Mouse (Mus musculus) adrenal gland, postnatal 36 days (tissue): Measurements from ENCODE around the gene Kcnab1. TPM values are rescaled to one million over a fixed set of nuclear protein-coding genes. Genes with fewer than 3 reads are reported as not detected.
A peak's percentile ranks its signal among the peaks of the same experiment; 100 is the strongest.
"Not testable (repeated sequence)": the region's sequence is repeated elsewhere in the genome, so short reads cannot be mapped to it uniquely, and the experiment has no call there.

ENCODE experiments used
- DNase-seq, 2 experiments: peaks; one replicate each; pipeline ENCODE4 v3.0.0; 2021; ENCODE audit warnings: mixed read lengths in 1 of 2
- total RNA-seq, 2 experiments: library from RNA; stranded (reverse); gene quantifications; 2 replicates each; pipeline ENCODE4 v1.2.3; 2021

Kcnab1 gene
- total RNA-seq, 2 experiments from 2014 or later, result 0.82 to 1.1 TPM

DNA sequence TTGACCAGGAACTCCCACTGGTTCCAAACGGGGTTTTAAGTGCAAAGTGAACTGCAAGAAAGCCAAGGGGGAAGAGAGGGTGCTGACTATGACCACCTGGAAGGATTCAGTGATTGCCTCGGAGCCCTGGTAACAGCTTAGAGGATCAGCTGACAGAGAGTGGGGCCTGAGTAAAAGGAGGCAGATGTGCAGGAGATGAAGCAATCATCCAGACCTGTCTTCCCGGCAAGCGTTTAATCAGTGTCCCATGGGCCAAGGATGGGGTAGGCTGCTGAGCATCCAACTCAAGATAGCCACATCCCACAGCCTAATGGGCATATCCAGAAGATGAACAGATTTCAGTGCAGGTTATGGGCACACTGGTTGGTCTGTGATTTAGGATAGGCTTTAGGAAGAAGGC, 258.8 kb downstream of the Kcnab1 start:
- no peak for DNase-seq

GRCm38 (mm10) chr3:65372552-65372951, 263.4 kb downstream of the Kcnab1 start:
- DNase-seq, result no peak

GRCm38 (mm10) chr3:65373594-65374182, 264.5 kb downstream of the Kcnab1 start:
- DNase-seq, result no peak

DNA sequence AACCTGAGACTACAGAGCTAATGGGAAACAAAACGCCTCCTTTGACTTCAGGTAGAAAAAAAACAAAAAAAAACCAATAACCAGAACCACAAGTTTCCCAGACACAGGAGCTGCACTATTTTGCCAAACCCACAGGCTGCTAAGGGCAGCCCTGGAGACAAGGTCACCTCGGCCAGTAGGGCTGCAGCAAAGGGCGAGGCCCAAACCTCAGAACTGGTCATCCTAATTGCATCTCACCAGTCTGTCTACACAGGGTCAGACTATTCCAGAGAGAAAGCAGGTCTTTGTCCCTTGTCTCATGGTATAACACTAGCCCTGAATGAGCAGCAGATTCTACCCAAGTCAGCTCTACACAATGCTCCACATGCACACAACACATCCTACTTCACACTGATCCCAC, 265.5 kb downstream of the Kcnab1 start:
- peak in 1 of 2 experiments; percentile 56 for DNase-seq

DNA sequence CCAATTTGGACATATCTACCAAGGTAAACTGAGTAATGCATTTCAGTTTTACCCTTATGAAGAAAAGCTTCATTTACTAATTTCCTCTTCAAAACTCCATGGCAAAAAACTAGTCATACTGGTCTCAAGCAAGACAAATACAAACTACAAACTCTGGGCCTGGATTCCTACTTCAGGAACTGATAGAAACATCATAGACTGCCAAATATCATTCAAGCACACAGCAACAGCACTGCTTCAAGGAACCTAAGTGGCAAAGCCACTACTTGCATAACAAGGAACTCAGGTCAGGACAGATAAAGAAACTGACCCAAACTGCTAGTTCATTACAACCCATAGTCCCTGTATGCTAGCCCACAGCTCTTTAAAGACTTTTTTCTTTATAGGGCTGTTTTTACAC, 269.5 kb downstream of the Kcnab1 start:
- no peak for DNase-seq

DNA sequence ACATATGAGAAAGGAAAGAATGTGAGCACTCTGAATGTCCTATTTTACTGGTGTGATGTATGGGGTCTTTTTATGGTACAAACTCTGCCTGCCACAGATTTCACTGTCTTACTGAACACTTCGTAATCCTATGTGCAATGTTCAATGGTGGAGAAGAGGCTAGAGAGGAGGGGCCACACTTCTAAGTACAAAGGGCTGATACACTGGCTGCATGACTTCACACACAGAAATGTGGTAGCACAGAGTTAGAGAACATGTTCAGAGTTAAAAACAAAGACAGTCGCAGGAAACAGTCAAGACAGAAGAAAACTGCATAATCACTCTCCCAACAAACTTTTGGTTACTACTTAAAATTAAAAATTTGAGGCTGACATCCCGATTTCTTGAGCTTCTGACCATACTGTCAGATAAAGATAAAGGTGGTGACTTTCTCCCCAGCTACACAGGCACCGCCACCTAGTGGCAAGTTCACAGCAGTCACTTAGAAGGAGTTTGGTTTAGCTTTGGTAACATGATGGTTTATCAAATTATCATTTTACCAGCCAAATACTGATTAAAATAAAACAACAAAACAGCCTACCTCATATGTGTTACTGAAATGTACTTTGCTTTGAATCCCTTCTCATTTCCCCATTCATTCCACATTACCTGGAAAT, 270.8 kb downstream of the Kcnab1 start:
- peak; percentile 60 to 75 for DNase-seq

GRCm38 (mm10) chr3:65381094-65381493, 271.9 kb downstream of the Kcnab1 start:
- DNase-seq, result no peak

GRCm38 (mm10) chr3:65384431-65384830, 275.2 kb downstream of the Kcnab1 start:
- DNase-seq, result no peak

- no peak for DNase-seq
These were observed 276.6 kb downstream of the Kcnab1 start for GRCm38 (mm10) chr3:65385771-65386170.

DNA sequence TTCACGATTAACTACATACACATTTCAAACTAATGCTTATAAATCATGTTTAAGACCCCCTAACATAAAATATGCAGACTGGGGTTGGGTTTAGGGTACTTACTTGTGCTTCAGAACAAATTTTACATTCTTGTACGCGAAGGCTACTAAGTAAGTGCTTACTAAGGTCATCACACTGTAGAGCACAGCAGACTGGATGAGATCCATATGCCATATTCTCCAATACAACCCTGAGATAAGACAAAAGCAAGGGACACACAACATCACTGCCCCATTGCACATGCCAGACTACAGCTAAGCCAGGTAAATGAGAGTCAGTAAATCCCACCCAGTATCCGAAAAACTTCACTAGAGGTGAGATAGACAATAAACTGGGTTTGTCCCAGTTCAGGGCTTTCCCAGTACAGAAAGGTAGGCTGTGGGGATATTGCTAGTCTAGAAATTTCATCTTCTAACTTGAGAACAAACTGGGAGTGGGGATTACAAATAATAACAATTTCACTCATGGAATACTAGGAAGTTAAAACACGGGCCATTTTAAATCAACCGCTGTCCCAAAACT, 282.1 kb downstream of the Kcnab1 start:
- DNase-seq, result no peak

- DNase-seq, result peak in 1 of 2 experiments; percentile 37
These were observed 282.7 kb downstream of the Kcnab1 start for GRCm38 (mm10) chr3:65391784-65392420.

GRCm38 (mm10) chr3:65392421-65392817, 283.2 kb downstream of the Kcnab1 start, which contains the start of gene Ssr3:
Gene Ssr3, minus strand, starts transcription at chr3:65392623.
- peak; percentile 97 for DNase-seq

GRCm38 (mm10) chr3:65395111-65395510, 285.9 kb downstream of the Kcnab1 start:
- not testable (repeated sequence) for DNase-seq

DNA sequence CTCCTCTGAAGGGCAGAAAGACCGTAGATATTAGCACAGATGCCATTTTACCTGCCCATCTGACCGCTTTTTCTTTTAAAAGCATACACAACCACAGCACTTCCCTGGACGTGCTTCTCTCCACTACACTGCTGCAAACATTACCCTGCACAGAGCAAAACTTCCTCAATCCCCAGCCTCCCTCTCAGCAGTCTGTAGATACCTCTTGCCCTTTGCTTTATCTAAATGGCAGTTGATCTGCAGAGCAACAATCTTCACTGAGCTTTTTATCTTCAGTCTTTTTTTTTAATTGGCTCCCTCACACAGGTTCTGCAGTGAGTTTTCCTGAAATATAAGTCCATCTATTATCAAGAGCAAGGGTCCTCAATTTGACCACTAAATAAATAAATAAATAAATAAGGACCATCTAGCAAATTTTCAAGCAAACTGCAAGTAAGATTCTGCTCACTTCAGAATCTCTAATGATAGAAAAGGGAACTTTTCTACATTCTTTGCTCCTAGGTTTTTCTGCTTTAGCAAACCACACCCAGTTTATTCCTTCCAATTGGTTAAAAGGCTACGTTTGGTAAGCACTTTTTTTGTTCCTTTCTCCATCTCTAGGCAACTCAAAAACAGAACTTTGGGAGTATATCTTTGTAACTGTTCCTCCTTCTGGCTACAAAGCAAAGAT, 287.8 kb downstream of the Kcnab1 start:
- no peak for DNase-seq

- DNase-seq, result no peak
These were observed 288.4 kb downstream of the Kcnab1 start for GRCm38 (mm10) chr3:65397566-65397965.

DNA sequence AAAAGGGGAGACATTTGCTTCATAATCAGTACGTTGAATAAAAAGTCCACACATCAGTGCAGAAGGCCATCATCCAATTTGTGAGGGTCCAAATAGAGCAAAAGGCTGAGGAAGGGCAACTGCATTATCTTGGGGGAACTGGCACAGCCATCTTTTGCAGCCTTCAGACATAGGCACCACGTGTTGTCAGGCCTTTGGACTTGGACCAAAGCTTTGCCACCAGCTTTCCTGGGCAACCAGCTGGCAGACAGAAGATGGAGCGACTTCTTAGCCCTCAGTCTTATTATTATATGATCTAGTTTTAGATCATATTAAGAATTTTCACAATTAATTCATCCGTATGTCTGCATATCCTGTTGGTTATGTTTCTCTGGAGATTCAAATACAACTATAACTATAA, 296.6 kb downstream of the Kcnab1 start:
- DNase-seq, result no peak

DNA sequence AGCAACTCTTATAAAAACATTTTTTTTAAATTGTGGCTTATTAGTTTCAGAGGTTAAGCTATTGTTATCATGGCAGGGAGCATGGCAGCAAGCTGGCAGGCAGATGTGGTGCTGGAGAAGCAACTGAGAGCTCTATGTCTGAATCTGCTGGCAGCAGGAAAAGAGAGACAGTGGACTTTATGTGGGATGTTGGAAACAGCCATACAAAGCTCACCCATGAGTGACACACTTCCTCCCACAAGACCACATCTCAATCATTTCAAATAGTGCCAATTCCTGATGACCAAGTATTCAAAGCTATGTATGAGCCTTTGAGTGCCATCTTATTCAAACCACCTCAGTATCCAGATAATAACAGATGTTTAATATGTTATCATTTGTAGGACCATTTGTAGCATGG, 298.7 kb downstream of the Kcnab1 start:
- DNase-seq, result no peak

DNA sequence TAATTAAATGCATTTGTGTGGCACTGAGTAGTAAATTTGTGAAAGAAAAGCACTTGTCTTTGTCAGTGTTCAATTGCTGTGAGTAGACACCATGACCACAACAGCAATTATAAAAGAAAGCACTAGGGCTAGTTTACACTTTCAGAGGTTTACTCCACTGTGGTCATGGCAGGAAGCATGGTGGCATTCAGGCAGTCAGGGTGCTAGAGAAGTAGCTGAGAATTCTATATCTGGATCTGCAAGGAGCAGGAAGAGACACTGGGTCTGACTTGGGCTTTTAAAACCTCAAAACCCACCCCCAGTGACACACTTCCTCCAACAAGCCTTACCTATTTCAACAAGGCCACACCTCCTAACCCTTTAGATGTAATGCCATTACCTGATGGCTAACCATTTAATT, 307.4 kb downstream of the Kcnab1 start:
- no peak for DNase-seq

DNA sequence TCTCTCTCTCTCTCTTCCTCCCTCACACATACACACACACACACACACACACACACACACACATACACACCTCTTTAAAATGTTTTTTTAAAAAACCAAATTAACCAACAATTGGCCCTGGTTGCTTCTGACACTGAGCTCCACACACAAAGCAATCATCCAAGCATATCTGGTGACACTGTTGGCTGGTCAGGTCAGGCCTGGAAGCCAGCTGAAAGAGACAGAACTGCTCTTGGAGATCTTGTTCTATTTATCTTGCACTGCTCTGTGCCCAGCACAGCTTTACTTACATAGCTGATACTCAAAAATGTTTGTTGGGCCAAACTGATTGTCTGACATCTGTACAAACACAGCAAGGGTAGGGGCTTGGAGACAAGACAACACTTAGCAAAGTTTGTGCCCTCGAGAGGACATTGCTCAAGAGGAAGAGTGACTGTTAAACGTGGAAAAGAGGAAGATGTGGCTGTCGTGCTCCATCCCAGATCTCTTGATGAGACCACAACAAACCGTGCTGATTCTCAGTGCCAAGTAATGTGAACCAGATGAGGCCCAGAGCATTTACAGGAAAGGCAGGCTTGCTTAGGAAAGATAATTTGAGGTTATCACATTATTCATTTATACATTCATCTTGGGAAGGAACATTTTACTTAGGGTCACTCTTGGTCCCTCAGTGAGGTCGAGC, 308.9 kb downstream of the Kcnab1 start:
- DNase-seq, result no peak

GRCm38 (mm10) chr3:65419706-65420105, 310.5 kb downstream of the Kcnab1 start:
- no peak for DNase-seq
